Mouse (Mus musculus) WW6 (cell line): Measurements from ENCODE around the gene Dguok.

ENCODE experiments used
- DNase-seq: peaks from one replicate; pipeline ENCODE4 v3.0.0-alpha.2; 2013; ENCODE audit warnings: low read depth, low spot score

Gene Dguok

DNA sequence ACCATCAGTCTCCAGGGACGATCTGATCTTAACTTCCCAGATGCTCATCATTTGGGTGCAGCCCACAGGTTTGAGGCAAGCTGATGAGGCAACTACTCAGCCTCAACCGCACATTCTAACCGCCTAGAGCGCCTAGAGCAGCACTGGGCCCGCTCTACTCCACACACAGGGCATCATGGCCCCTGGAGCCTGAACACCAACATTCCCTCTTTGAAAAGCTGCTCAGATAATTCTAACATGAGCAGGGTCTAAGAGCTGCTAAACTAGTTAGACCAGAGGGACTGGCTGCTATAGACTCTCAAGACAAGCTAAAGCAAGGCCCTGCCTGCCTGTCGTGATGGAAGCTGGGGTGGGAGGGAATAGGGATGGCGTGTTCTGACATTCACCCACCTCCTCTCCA is 73.8 kb downstream of the Dguok start:
- no peak for DNase-seq
